Mouse (Mus musculus): Measurements from ENCODE around the gene Spata7.

- TF ChIP-seq CTCF (IDR thresholded peaks at IDR 0.05; ENCODE audit: low read depth, low read length) (no peak), POLR2A (IDR thresholded peaks at IDR 0.05; ENCODE audit: borderline replicate concordance, low read depth, low read length) (no peak)
These were observed 55.2 kb downstream of the Spata7 start for GRCm38 (mm10) chr12:98683171-98683570.
